Mouse (Mus musculus) kidney, embryonic 14.5 days (tissue): Measurements from ENCODE around the gene Thbd. TPM values are rescaled to one million over a fixed set of nuclear protein-coding genes. Genes with fewer than 3 reads are reported as not detected.
A peak's percentile ranks its signal among the peaks of the same experiment; 100 is the strongest.

Experiments
- ATAC-seq: fragments of 200-750 bp; cut with Nextera tagmentation; 2 replicates; pipeline ENCODE4 v1.8.0; 2017; ENCODE audit warnings: moderate number of reproducible peaks, mild to moderate bottlenecking, moderate TSS enrichment, moderate library complexity; ENCODE audit not compliant: low FRiP score, low TSS enrichment
- H3K27ac ChIP-seq: fragments of 300-500 bp; sonication (generic); 2 replicates; pipeline ENCODE4 v1.5.1; 2014; ENCODE audit warnings: low read depth, mild to moderate bottlenecking, low read length, moderate library complexity, mixed read lengths
- H3K27me3 ChIP-seq: fragments of 300-500 bp; sonication (generic); 2 replicates; pipeline ENCODE4 v1.6.1; 2014; ENCODE audit warnings: mild to moderate bottlenecking, low read length; ENCODE audit not compliant: control insufficient read depth, insufficient read depth
- H3K36me3 ChIP-seq: fragments of 300-500 bp; sonication (generic); 2 replicates; pipeline ENCODE4 v1.6.1; 2014; ENCODE audit warnings: low read length, mixed read lengths; ENCODE audit not compliant: control insufficient read depth, insufficient read depth
- H3K4me1 ChIP-seq: fragments of 300-500 bp; sonication (generic); 2 replicates; pipeline ENCODE4 v1.6.1; 2014; ENCODE audit warnings: low read length, mixed read lengths; ENCODE audit not compliant: control insufficient read depth, insufficient read depth
- H3K4me2 ChIP-seq: fragments of 300-500 bp; sonication (generic); replicated peaks from 2 replicates; pipeline ENCODE4 v1.6.1; 2014; ENCODE audit warnings: low read depth, mild to moderate bottlenecking, low read length
- H3K4me3 ChIP-seq: fragments of 300-500 bp; sonication (generic); 2 replicates; pipeline ENCODE4 v1.5.1; 2014; ENCODE audit warnings: mild to moderate bottlenecking, low read length
- H3K9ac ChIP-seq: fragments of 300-500 bp; sonication (generic); 2 replicates; pipeline ENCODE4 v1.6.1; 2014; ENCODE audit warnings: low read depth, mild to moderate bottlenecking, low read length, moderate library complexity
- H3K9me3 ChIP-seq: fragments of 300-500 bp; sonication (generic); 2 replicates; pipeline ENCODE4 v1.6.1; 2016; ENCODE audit warnings: low read length; ENCODE audit not compliant: control insufficient read depth
- WGBS: fragments of 180-500 bp; shearing (Covaris S2); extraction: QIAGEN DNeasy Blood & Tissue Kit; methylation state at CpG from one replicate; pipeline ENCODE4 v1.1.7; 2014; 5-methylcytosine and 5-hydroxymethylcytosine counted together
- polyA plus RNA-seq: library from polyadenylated mRNA; unstranded; fragments of >200 nt; fragmentation: Nextera tagmentation; extraction: Ambion mirVana; gene quantifications from 2 replicates; pipeline ENCODE4 v1.2.1, GENCODE M21; 2014

Gene Thbd
- polyA plus RNA-seq, 1 experiment from 2014 or later: 6.7 TPM

DNA sequence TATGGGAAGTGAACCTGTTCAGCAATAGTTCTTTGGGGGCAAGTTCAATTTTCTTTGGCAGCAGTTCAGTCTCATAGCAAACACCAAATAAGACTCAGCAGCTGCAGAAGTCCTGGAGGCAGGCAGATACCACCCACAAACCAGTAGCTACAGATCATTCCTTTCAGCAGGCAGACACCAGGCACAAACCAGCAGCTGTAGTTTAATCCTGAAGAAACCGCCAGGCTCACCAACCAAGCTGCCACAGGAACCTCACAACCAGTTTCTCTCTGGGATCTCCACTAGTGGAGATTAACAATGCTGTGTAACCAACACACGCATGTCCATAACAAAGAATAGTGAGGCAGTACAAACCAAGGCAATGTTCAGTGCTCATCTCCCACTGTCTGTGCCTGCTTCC is 26.9 kb downstream of the Thbd start:
- Histone ChIP-seq H3K4me1 (no peaks in the 10 kb centered on the region), H3K9me3 (no peaks in the 10 kb centered on the region), H3K27ac (no peak overlapping the region), H3K4me2 (no peak overlapping the region), H3K4me3 (no peak overlapping the region), H3K27me3 (no peaks in the 10 kb centered on the region), H3K36me3 (no peaks in the 10 kb centered on the region), H3K9ac (no peak overlapping the region)
- no peak for ATAC-seq
- 93% methylated on average over 2 of the region's 2 CpGs for WGBS

DNA sequence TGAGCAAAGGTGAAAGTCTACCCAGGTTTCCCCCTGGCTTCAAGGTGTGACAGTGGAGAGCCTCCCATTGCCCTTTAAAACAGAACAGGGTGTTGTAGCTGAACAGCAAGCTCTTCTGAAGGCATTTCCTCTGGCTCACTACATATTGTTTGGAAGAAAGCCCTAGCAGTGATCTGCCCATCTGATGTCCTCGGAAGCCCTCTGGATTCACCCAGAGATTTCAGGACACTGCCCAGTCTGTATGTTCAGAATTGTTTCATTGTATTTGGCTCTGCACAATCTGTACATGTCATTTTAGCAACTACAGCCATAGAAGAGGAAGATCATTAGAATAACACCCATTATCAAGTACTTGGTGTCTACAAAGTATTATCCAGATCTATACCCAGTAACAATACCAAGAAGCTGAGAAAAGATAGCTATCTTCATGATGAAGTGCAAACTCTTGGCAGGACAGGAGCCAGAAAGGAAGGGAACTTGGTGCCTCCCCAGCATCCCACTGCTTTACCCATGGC is 28.0 kb downstream of the Thbd start:
- Histone ChIP-seq H3K9ac (no peak overlapping the region), H3K27ac (no peak overlapping the region), H3K4me2 (no peak overlapping the region), H3K9me3 (no peaks in the 10 kb centered on the region), H3K36me3 (no peaks in the 10 kb centered on the region), H3K27me3 (no peaks in the 10 kb centered on the region), H3K4me1 (no peaks in the 10 kb centered on the region), H3K4me3 (no peak overlapping the region)
- no peak for ATAC-seq
- 96% methylated on average over 1 of the region's 1 CpGs for WGBS

DNA sequence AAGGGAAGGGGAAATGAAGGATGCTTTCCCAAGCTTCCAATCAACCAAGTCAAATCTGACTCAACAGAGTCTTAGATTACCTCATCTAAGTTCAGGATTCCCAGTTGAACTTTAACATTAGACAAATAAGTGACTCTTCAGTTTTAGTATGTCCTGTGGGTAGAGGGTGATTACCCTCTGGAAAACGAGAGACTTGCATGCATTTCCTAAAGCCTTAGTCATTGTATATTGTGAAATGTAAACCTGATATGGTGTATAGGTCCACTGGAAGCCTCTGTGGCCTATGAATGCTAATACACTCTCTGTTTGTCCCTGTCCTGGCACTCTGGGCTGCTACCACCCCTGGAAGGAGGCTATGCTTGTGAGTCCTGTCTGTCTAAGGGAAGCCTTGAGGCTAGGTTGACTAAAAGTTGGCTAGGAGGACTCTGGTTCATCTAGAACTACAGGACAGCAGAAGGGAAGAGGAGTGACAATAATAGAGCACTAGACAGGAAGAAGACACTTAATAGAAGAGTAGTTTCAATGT is 29.1 kb downstream of the Thbd start:
- H3K4me1 ChIP-seq: no peaks in the 10 kb centered on the region
- ATAC-seq: no peak

DNA sequence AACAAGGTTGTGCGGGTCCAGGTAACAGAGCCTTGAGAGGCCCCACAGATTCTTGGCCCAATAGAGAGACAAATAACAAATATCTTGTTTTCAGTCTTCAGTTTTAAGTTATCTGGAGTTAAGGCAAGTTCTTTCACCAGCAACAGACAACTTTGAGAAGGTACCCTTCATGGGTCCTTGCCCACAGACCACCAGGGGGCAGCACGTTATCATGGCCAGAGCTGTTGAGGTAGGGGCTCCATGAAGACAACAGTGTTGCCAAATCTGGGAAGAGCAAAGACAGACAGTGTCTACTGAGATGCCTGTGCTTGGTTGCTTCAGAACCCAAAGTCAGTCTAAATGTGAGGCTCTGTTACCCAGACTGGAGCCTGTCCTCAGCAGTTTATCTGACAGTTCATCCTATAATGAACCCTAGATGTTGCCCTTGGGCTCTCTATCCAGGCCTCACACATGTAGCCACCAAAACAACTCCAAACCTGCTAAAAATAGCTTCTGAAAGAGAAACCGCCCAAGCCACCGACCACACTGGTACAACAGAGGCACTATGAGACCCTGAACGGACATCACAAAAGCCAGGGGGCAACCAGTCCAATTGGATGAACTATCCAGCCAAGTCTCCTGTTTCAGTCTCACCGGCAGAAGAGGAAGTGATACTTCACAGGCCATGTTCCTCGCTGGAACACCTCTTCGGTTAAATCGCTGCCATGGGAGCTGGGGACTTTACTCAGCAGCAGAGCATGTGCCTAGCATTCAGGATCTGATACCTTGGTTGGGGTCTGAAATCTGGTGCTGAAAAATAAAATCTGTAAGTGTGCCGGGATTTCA is 32.5 kb downstream of the Thbd start:
- Histone ChIP-seq H3K9me3 (no peaks in the 10 kb centered on the region), H3K27me3 (no peaks in the 10 kb centered on the region), H3K4me3 (no peak overlapping the region), H3K9ac (no peak overlapping the region), H3K36me3 (no peaks in the 10 kb centered on the region), H3K4me1 (no peaks in the 10 kb centered on the region), H3K27ac (no peak overlapping the region), H3K4me2 (no peak overlapping the region)
- WGBS: 65% methylated on average over 10 of the region's 10 CpGs
- peak; percentile 68; the same call in 1 of the 2 replicates for ATAC-seq

More for the DNA sequence above, 29.1 kb downstream of the Thbd start:
- Histone ChIP-seq H3K4me3 (no peak overlapping the region), H3K36me3 (no peaks in the 10 kb centered on the region), H3K9me3 (no peaks in the 10 kb centered on the region), H3K4me2 (no peak overlapping the region), H3K9ac (no peak overlapping the region), H3K27ac (no peak overlapping the region), H3K27me3 (no peaks in the 10 kb centered on the region)
- 69% methylated on average over 1 of the region's 1 CpGs for WGBS

DNA sequence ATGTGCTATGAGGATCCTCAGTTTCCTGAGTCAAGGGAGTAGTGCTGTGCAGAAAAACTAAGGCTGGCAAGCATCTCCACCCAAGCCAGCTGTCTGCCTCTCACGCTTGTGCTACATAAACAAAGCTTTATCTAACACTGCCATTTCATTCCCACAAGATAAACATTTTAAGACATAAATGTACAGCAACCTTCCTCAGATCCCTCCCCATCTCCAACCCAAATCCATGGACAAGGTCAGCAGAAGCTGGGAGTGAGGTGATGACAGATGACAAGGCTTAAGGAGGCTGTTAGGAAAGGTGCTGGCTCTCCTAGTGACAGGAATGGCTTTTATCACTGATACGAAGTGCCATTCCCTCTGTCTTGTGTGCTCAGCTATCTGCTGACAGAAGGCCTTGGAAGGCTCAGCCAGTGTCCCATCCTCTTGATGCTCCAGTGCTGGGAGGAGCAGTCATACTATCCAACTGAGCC is 34.4 kb downstream of the Thbd start:
- no peaks in the 10 kb centered on the region for H3K4me1 ChIP-seq
- H3K9me3 ChIP-seq: no peaks in the 10 kb centered on the region
- no peaks in the 10 kb centered on the region for H3K27me3 ChIP-seq
- no peak overlapping the region for H3K4me2 ChIP-seq
- no peak overlapping the region for H3K9ac ChIP-seq
- H3K36me3 ChIP-seq: no peaks in the 10 kb centered on the region
- H3K4me3 ChIP-seq: no peak overlapping the region
- no peak overlapping the region for H3K27ac ChIP-seq
- ATAC-seq: no peak
- 66% methylated on average over 2 of the region's 2 CpGs for WGBS

DNA sequence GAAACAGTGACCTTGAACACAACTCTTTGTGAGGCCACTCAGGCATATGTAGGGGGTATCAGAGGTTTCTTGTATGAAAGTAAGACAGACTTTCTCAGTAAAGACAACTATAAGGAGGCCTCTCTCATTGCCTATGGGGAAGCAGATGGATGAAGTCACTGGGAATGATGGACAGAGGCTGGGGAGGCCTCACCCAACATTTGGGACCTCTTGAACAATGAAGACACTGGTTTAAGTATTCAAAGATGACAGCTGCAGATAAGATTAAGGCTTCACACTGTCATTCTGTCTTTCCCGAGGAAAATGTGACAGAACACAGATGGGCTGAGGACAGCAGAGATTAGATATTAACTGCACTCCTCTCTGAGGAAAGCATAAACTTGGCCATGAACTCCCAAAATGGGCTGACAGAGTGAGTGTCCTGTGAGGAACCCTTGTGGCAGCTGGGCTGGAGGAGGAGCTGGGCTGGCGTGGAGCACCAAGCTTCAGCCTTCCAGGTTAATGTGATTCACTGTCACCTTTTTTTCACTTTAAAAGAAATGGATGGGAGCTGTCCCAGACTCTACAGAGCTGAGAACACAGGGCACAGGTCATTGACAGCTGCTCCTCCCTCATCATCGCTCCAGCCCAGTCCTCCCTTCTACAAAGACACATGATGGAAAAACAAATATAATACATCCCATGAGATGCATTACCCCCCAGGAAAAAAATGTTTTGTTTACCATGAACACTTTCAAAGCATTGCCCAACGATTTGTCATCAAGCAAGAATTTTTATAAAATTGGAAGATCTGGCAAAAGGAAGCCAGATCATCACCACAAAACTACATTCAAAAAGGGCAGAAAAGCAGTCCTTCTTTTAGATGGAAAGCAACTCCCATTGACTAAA is 36.0 kb downstream of the Thbd start:
- Histone ChIP-seq H3K27me3 (no peaks in the 10 kb centered on the region), H3K9ac (no peak overlapping the region), H3K4me2 (no peak overlapping the region), H3K4me3 (no peak overlapping the region), H3K4me1 (no peaks in the 10 kb centered on the region), H3K27ac (no peak overlapping the region), H3K36me3 (no peaks in the 10 kb centered on the region), H3K9me3 (no peaks in the 10 kb centered on the region)
- peak; percentile 43; the same call in 1 of the 2 replicates for ATAC-seq
- 59% methylated on average over 4 of the region's 4 CpGs for WGBS

DNA sequence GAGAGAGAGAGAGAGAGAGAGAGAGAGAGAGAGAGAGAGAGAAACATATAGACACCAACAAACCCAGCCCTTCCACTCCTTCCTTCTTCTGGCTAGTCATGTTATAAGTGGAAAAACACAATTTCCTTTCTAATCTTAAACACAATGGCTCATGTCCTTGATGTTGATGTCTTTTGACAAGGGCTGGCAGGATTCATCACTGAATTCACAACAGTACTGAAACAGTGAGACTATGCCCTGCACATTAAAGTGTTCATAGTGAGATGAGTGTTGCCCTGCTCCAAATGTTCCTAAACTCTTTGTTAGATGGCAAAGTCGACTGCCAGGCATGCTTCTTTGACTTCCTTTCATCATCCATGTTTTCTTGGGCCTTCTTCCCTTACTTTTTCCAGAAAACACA is 42.8 kb downstream of the Thbd start:
- H3K4me1 ChIP-seq: no peaks in the 10 kb centered on the region
- H3K36me3 ChIP-seq: no peaks in the 10 kb centered on the region
- H3K4me2 ChIP-seq: no peak overlapping the region
- WGBS: 33% methylated on average over 1 of the region's 1 CpGs
- no peak overlapping the region for H3K27ac ChIP-seq
- H3K27me3 ChIP-seq: no peaks in the 10 kb centered on the region
- no peak overlapping the region for H3K4me3 ChIP-seq
- H3K9ac ChIP-seq: no peak overlapping the region
- no peaks in the 10 kb centered on the region for H3K9me3 ChIP-seq
- ATAC-seq: no peak

DNA sequence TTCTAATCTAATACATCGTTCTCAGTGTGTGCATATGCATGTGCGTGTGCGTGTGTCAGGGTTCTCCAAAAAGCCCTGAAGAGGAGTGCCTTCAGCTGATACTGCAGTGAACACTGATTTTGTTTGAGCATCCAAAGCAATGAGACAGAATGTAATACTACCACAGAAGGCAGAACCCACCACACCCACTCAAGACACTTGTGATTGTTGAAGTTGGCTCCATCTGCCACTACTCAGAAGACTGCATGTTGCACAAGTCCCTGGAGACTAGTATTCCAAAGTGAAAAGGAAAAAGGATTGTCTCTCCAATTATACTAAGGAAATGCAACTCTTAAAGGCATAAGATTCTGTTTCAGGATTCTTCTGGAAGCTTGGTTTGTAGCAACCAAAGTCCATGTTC is 43.5 kb downstream of the Thbd start:
- no peak for ATAC-seq
- Histone ChIP-seq H3K4me3 (no peak overlapping the region), H3K9me3 (no peaks in the 10 kb centered on the region), H3K27ac (no peak overlapping the region), H3K9ac (no peak overlapping the region), H3K4me1 (no peaks in the 10 kb centered on the region), H3K36me3 (no peaks in the 10 kb centered on the region), H3K27me3 (no peaks in the 10 kb centered on the region), H3K4me2 (no peak overlapping the region)
- WGBS: 90% methylated on average over 3 of the region's 3 CpGs
